Comparison of ENCODE assay signal across 8 mouse cellular contexts in genomic region chr5:65696821-65697485, GRCm38 (mm10). TPM values are rescaled to one million over a fixed set of nuclear protein-coding genes. Genes with fewer than 3 reads are reported as not detected.
DNase-seq lines count a peak whose midpoint lies in the region; ATAC-seq lines count a peak whose summit lies in the region.

No protein-coding gene starts in this region.

- intact Hi-C loops in gastrocnemius, postnatal 14 days (cut with DNase I; ENCODE audit: low total_unique reads), result loop anchor here (5.0 to 10.0 kb wide), 2 partner anchors 160 to 292 kb away; partner anchors contain the start of genes Smim14 and Ube2k
- intact Hi-C loops in left cerebral cortex, postnatal 14 days (cut with DNase I), result loop anchor here (2.0 to 5.0 kb wide), 3 partner anchors 160 to 295 kb away; partner anchors contain the start of genes Gm43552, Smim14 and Ube2k

- DNase-seq in adrenal gland, adult (ENCODE audit: inconsistent age in 2 of 2, low spot score in 1 of 2), result peak; percentile 79 to 95
- DNase-seq in embryo, embryonic 10.5 days (ENCODE audit: low spot score), result peak; percentile 92
- peak; percentile 67 for DNase-seq in gastrocnemius, postnatal 14 days
- DNase-seq in left cerebral cortex, postnatal 14 days (ENCODE audit: low spot score in 2 of 2), result peak; percentile 68 to 70
- DNase-seq in right cerebral cortex, postnatal 14 days, result peak; percentile 55
- peak; percentile 56 for DNase-seq in urinary bladder, postnatal 25 days (ENCODE audit: low spot score)

- peak; percentile 54 for ATAC-seq in inflammation-experienced regulatory T-cells, adult 6 months
- peak; percentile 62 for ATAC-seq in megakaryocyte-erythroid progenitor cell, adult 5-6 weeks (replicated peaks; ENCODE audit: low FRiP score, low TSS enrichment, poor library complexity, severe bottlenecking)

RNA-seq across cellular contexts. Expression of gene Pds5a, which starts 1.1 kb away (rescaled TPM):
- total RNA-seq in gastrocnemius, postnatal 14 days (2021), result 10 to 100 TPM; 40.6 to 42.9 TPM
- 100 to 1,000 TPM in 1 of 3 experiments, 10 to 100 TPM in 2; 85.9 to 113 (median 93.1) TPM for polyA plus RNA-seq in inflammation-experienced regulatory T-cells, adult 6 months (2017; shearing (Covaris generic))
- total RNA-seq in left cerebral cortex, postnatal 14 days (2021), result 10 to 100 TPM; 67.8 to 68.9 TPM
- 204 and 218 TPM in 2 replicates for total RNA-seq in megakaryocyte-erythroid progenitor cell, adult 5-6 weeks (2014; fragmentation: Nextera tagmentation)
- total RNA-seq in megakaryocyte-erythroid progenitor cell, adult 5-6 weeks (2017), result 244 and 279 TPM in 2 replicates

Comparison
In these comparisons a context has a peak if more than half of its experiments do, and no peak if none do; other contexts are left out.
1. Peak in every context shown above with its lines: DNase-seq and ATAC-seq.